Mouse (Mus musculus) bone marrow, adult 2 months (tissue): Measurements from ENCODE around the gene Map3k14.

Experiments used
- CTCF ChIP-seq: fragments of 200-500 bp; IDR thresholded peaks from 2 replicates; pipeline ENCODE4 v1.5.1; 2011; ENCODE audit warnings: low read length, control low read depth; ENCODE audit not compliant: control insufficient read depth, insufficient read depth
- POLR2A ChIP-seq: fragments of 200-500 bp; IDR thresholded peaks from 2 replicates; pipeline ENCODE4 v1.6.1; 2011; ENCODE audit warnings: low read depth, mild to moderate bottlenecking, control low read depth, low read length, borderline replicate concordance; ENCODE audit not compliant: control insufficient read depth

- no peak for TF ChIP-seq POLR2A
- no peak for TF ChIP-seq CTCF
Observed at GRCm38 (mm10) chr11:103172392-103173040, 94.8 kb downstream of the Map3k14 start.
